Mouse (Mus musculus) G1E (cell line): Measurements from ENCODE around the gene Vwc2l. TPM values are rescaled to one million over a fixed set of nuclear protein-coding genes. Genes with fewer than 3 reads are reported as not detected.

Source experiments
- ATAC-seq: 2 replicates; pipeline ENCODE4 v1.8.0; 2016; ENCODE audit warnings: mild to moderate bottlenecking; ENCODE audit not compliant: insufficient number of reproducible peaks, poor library complexity, low FRiP score, severe bottlenecking; ENCODE audit errors: extremely low read depth
- DNase-seq: peaks from one replicate; pipeline ENCODE4 v3.0.0; 2012; ENCODE audit warnings: low spot score
- H3K27me3 ChIP-seq: 2 replicates; pipeline ENCODE4 v1.6.1; 2012; ENCODE audit warnings: mild to moderate bottlenecking, low read length, inconsistent platforms; ENCODE audit not compliant: insufficient read depth
- H3K36me3 ChIP-seq: replicated peaks from 2 replicates; pipeline ENCODE3; 2012; ENCODE audit warnings: mild to moderate bottlenecking, inconsistent platforms
- H3K4me1 ChIP-seq: 2 replicates; pipeline ENCODE4 v1.6.1; 2012; ENCODE audit warnings: low read depth, low read length, inconsistent platforms, mixed read lengths; ENCODE audit not compliant: insufficient read depth
- H3K4me3 ChIP-seq: 2 replicates; pipeline ENCODE4 v1.5.1; 2012; ENCODE audit warnings: low read depth, mild to moderate bottlenecking, inconsistent platforms, low read length, moderate library complexity, mixed read lengths
- H3K9me3 ChIP-seq: replicated peaks from 2 replicates; pipeline ENCODE4 v1.6.1; 2012; ENCODE audit warnings: inconsistent platforms
- CTCF ChIP-seq: IDR thresholded peaks from 2 replicates; pipeline ENCODE4 v1.5.1; 2012; ENCODE audit warnings: low read depth, low read length, inconsistent platforms, mixed read lengths
- GATA1 ChIP-seq: IDR thresholded peaks from 2 replicates; pipeline ENCODE4 v1.6.1; 2012; ENCODE audit warnings: borderline replicate concordance, low read length, inconsistent platforms, mixed read lengths
- GATA2 ChIP-seq: IDR thresholded peaks from 2 replicates; pipeline ENCODE4 v1.6.1; 2012; ENCODE audit warnings: low read depth, low read length, inconsistent platforms, borderline replicate concordance
- POLR2AphosphoS5 ChIP-seq: IDR thresholded peaks from 2 replicates; pipeline ENCODE4 v1.6.1; 2012; ENCODE audit warnings: low read depth, low read length, inconsistent platforms; ENCODE audit not compliant: insufficient replicate concordance
- TAL1 ChIP-seq: conservative IDR thresholded peaks from 2 replicates; pipeline ENCODE4 v1.6.1; 2012; ENCODE audit warnings: low read depth, low read length, inconsistent platforms, mixed read lengths
- polyA plus RNA-seq: library from polyadenylated mRNA; stranded (reverse); fragments of >175 nt; gene quantifications from 2 replicates; pipeline ENCODE4 v1.2.3, GENCODE M21; 2012
- total RNA-seq, 2 experiments: library from RNA; stranded (forward) in 1 of 2; stranded (reverse) in 1 of 2; fragments of 200-1000 nt in 1 of 2; fragments of >200 nt in 1 of 2; fragmentation: Nextera tagmentation in 1 of 2; gene quantifications; 2 replicates each; pipeline ENCODE4 v1.2.3; 2014 to 2017

Vwc2l gene
- total and polyA plus RNA-seq, 3 experiments = 0.33 TPM; not detected in 2

GRCm38 (mm10) chr1:70881269-70881668 is 155.8 kb downstream of the Vwc2l start:
- ATAC-seq (no peak), DNase-seq (no peak)
- H3K27me3 ChIP-seq = peaks cover 15% of the 10 kb centered on the region
- no peaks in the 10 kb centered on the region for H3K36me3 ChIP-seq
- no peaks in the 10 kb centered on the region for H3K4me1 ChIP-seq
- no peak for TF ChIP-seq POLR2AphosphoS5
- H3K9me3 ChIP-seq = no peaks in the 10 kb centered on the region
- H3K4me3 ChIP-seq = no peak overlapping the region

DNA sequence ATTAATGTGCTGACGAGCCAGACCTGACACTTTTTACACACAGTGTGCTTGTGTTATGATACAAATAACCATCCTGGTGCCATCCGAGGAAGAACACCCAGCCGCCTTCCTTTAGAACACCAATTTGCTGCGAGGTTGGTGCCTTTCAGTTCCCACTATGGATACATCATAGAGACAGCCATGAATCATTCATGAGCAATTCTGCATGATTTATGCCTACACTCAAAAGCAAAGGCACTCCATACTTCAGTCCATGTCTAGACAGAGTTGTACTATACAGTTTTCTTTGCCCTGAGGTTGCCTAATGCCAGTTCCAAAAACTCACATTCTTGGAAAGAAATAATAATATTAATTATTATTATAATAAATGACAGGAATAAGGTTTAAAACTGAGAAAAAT is 158.6 kb downstream of the Vwc2l start:
- Histone ChIP-seq H3K4me3 (no peak overlapping the region), H3K9me3 (no peaks in the 10 kb centered on the region), H3K36me3 (no peaks in the 10 kb centered on the region), H3K4me1 (no peaks in the 10 kb centered on the region), H3K27me3 (peaks cover 15% of the 10 kb centered on the region)
- ATAC-seq = no peak
- no peak for DNase-seq
- TF ChIP-seq GATA2 (no peak), CTCF (no peak), TAL1 (no peak), POLR2AphosphoS5 (no peak), GATA1 (no peak)

DNA sequence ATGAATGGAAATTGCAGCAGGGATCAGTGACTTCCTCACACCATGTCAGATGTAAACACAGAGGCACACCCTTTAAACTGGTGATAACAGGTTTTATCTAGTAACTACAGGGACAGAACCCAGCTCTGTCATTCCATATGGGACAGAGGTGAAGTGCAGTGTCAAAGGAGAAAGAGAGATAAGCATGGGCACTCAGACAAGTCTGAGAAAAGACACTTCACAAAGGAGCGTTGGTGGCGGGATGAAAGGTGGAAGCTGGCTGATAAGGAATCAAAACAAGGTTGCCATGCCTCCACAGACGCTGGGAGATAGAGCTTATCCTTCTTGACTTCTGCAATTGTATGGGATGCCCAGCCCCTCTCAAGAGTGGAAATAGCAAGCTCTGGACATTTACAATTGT is 176.8 kb downstream of the Vwc2l start:
- H3K4me1 ChIP-seq = peaks cover 29% of the 10 kb centered on the region
- DNase-seq (peak; percentile 25), ATAC-seq (peak; percentile 99)
- no peaks in the 10 kb centered on the region for H3K36me3 ChIP-seq
- H3K9me3 ChIP-seq = peaks cover 3% of the 10 kb centered on the region
- TF ChIP-seq TAL1 (peak; percentile 100), CTCF (no peak), GATA2 (peak; percentile 57; the same call in 1 of the 2 replicates)
- H3K27me3 ChIP-seq = 0 out of 2 replicates have a peak, but pooled peaks cover 3% of the 10 kb centered on the region
- no peak overlapping the region for H3K4me3 ChIP-seq

GRCm38 (mm10) chr1:70907366-70907765 is 181.9 kb downstream of the Vwc2l start:
- Histone ChIP-seq H3K9me3 (peaks cover 3% of the 10 kb centered on the region), H3K4me1 (peaks cover 9% of the 10 kb centered on the region), H3K27me3 (0 out of 2 replicates have a peak, but pooled peaks cover 3% of the 10 kb centered on the region), H3K4me3 (no peak overlapping the region), H3K36me3 (no peaks in the 10 kb centered on the region)
- no peak for ATAC-seq
- TF ChIP-seq TAL1 = no peak
- TF ChIP-seq CTCF = no peak
- TF ChIP-seq GATA2 = no peak
- no peak for TF ChIP-seq GATA1
- TF ChIP-seq POLR2AphosphoS5 = no peak
- DNase-seq = no peak

DNA sequence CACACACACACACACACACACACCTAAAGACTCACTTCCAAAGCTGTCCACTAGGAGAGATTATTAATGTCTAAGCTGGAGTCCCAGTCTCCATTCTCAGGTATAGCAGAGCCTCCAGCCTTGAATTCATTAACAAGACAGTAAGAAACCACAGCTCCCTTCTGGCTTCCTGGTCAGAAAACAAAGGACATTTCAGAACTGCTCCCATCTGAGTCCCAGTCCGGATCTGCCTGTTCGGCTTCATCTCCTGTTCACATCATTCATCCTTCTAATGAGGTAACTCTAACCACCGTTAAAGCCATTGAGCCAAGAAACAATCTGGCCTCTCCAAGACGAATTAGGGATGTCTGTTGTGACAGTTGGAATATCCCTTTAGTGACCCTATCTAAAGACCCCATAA is 185.7 kb downstream of the Vwc2l start:
- peaks cover 8% of the 10 kb centered on the region for H3K27me3 ChIP-seq
- no peak for TF ChIP-seq CTCF
- TF ChIP-seq GATA1 = no peak
- no peak for TF ChIP-seq POLR2AphosphoS5
- TF ChIP-seq TAL1 = no peak
- TF ChIP-seq GATA2 = no peak
- DNase-seq (no peak), ATAC-seq (no peak)
- no peak overlapping the region for H3K4me3 ChIP-seq
- 0 out of 2 replicates have a peak, but pooled peaks cover 3% of the 10 kb centered on the region for H3K4me1 ChIP-seq
- no peaks in the 10 kb centered on the region for H3K36me3 ChIP-seq
- H3K9me3 ChIP-seq = no peaks in the 10 kb centered on the region

- Histone ChIP-seq H3K27me3 (peaks cover 8% of the 10 kb centered on the region), H3K4me3 (no peak overlapping the region), H3K36me3 (no peaks in the 10 kb centered on the region), H3K9me3 (no peaks in the 10 kb centered on the region), H3K4me1 (peaks cover 7% of the 10 kb centered on the region)
- TF ChIP-seq TAL1 (no peak), POLR2AphosphoS5 (no peak), GATA2 (no peak), GATA1 (no peak), CTCF (no peak)
- ATAC-seq (no peak), DNase-seq (no peak)
Observed at GRCm38 (mm10) chr1:70913071-70913470, 187.6 kb downstream of the Vwc2l start.
